Mouse (Mus musculus) hindbrain, embryonic 15.5 days (tissue): ENCODE measurements around the gene Alppl2. TPM values are rescaled to one million over a fixed set of nuclear protein-coding genes. Genes with fewer than 3 reads are reported as not detected.

Experiments
- ATAC-seq: fragments of 200-750 bp; cut with Nextera tagmentation; 2 replicates; pipeline ENCODE4 v1.8.0; 2017; ENCODE audit warnings: low read depth, moderate number of reproducible peaks, moderate TSS enrichment; ENCODE audit not compliant: low FRiP score
- H3K27ac ChIP-seq: fragments of 300-500 bp; sonication (generic); replicated peaks from 2 replicates; pipeline ENCODE4 v1.5.1; 2015; ENCODE audit warnings: mild to moderate bottlenecking, inconsistent platforms
- H3K27me3 ChIP-seq: fragments of 300-500 bp; sonication (generic); 2 replicates; pipeline ENCODE4 v1.6.1; 2015; ENCODE audit warnings: control low read depth, inconsistent platforms
- H3K36me3 ChIP-seq: fragments of 300-500 bp; sonication (generic); 2 replicates; pipeline ENCODE4 v1.6.1; 2015; ENCODE audit warnings: control low read depth, inconsistent platforms
- H3K4me1 ChIP-seq: fragments of 300-500 bp; sonication (generic); replicated peaks from 2 replicates; pipeline ENCODE4 v1.6.1; 2015; ENCODE audit warnings: control low read depth, inconsistent platforms
- H3K4me2 ChIP-seq: fragments of 300-500 bp; sonication (generic); 2 replicates; pipeline ENCODE4 v1.6.1; 2015; ENCODE audit warnings: moderate library complexity, mild to moderate bottlenecking, inconsistent platforms
- H3K4me3 ChIP-seq: fragments of 300-500 bp; sonication (generic); 2 replicates; pipeline ENCODE4 v1.5.1; 2015; ENCODE audit warnings: mild to moderate bottlenecking, inconsistent platforms
- H3K9ac ChIP-seq: fragments of 300-500 bp; sonication (generic); 2 replicates; pipeline ENCODE4 v1.6.1; 2015; ENCODE audit warnings: inconsistent platforms
- H3K9me3 ChIP-seq: fragments of 300-500 bp; sonication (generic); 2 replicates; pipeline ENCODE4 v1.6.1; 2016; ENCODE audit warnings: control low read depth, inconsistent platforms
- WGBS: fragments of 180-500 bp; shearing (Covaris S2); methylation state at CpG from one replicate; pipeline ENCODE4 v1.1.7; 2015; 5-methylcytosine and 5-hydroxymethylcytosine counted together
- polyA plus RNA-seq: library from polyadenylated mRNA; unstranded; fragments of >200 nt; fragmentation: Nextera tagmentation; extraction: Ambion mirVana; gene quantifications from 2 replicates; pipeline ENCODE4 v1.2.1, GENCODE M21; 2015

Alppl2 gene
- polyA plus RNA-seq, 1 experiment from 2014 or later: not detected

DNA sequence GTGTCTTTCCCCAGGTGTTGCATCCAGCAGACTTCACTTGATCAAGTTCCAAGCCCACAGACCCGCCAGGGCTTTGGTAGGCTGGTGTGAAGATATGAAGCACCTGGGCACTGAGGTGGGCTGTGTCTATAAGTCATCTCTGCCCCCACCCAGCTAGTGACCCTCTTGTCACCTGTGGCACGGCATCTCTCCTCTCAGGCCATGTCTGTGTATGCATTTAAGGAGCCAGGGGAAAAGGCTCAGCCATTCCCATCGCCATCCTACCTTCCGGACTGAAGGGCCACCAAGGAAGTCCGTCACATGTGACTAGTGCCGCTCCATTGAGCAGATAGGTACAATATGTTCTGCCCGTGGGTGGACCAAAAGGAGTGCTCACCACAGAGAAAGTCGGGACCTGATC, 5.9 kb upstream of the Alppl2 start:
- no peak overlapping the region for H3K9ac ChIP-seq
- no peaks in the 10 kb centered on the region for H3K4me1 ChIP-seq
- no peak overlapping the region for H3K4me3 ChIP-seq
- WGBS: 80% methylated on average over 8 of the region's 8 CpGs
- no peaks in the 10 kb centered on the region for H3K9me3 ChIP-seq
- no peak overlapping the region for H3K27ac ChIP-seq
- ATAC-seq: no peak
- H3K4me2 ChIP-seq: no peak overlapping the region
- no peaks in the 10 kb centered on the region for H3K27me3 ChIP-seq
- no peaks in the 10 kb centered on the region for H3K36me3 ChIP-seq

- no peak for ATAC-seq
- Histone ChIP-seq H3K4me2 (no peak overlapping the region), H3K36me3 (no peaks in the 10 kb centered on the region), H3K27me3 (no peaks in the 10 kb centered on the region), H3K4me1 (no peaks in the 10 kb centered on the region), H3K9ac (no peak overlapping the region), H3K27ac (no peak overlapping the region), H3K9me3 (no peaks in the 10 kb centered on the region), H3K4me3 (no peak overlapping the region)
- WGBS: 92% methylated on average over 11 of the region's 11 CpGs
Measured at GRCm38 (mm10) chr1:87089251-87089650, 477 bp downstream of the Alppl2 start.

- ATAC-seq: no peak
- Histone ChIP-seq H3K27me3 (no peaks in the 10 kb centered on the region), H3K36me3 (no peaks in the 10 kb centered on the region), H3K9me3 (no peaks in the 10 kb centered on the region), H3K4me3 (no peak overlapping the region), H3K9ac (no peak overlapping the region), H3K4me1 (no peaks in the 10 kb centered on the region), H3K4me2 (no peak overlapping the region), H3K27ac (no peak overlapping the region)
- 73% methylated on average over 17 of the region's 17 CpGs for WGBS
Measured at GRCm38 (mm10) chr1:87086964-87087363, 2.8 kb downstream of the Alppl2 start.

DNA sequence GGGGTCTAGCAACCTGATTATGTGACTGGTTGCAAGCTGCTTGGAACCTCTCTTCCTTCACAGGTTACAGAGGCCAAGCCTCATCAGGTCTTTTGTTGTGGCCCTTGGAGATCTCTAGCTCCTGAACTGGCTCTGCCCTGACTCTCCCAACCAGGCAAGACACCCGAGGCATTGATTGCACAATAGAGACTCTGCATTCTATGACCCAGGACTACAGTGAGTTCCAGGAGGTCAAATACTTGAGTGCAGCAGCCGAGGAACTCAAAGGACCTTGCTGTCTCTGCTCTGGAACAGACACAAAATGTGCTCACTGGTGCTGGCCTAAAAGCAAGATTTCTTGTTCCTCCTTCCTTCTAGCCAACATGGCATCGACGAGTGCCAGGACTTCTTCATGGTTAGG, 3.5 kb downstream of the Alppl2 start:
- H3K4me2 ChIP-seq: no peak overlapping the region
- 70% methylated on average over 4 of the region's 4 CpGs for WGBS
- no peak overlapping the region for H3K27ac ChIP-seq
- H3K9ac ChIP-seq: no peak overlapping the region
- H3K36me3 ChIP-seq: no peaks in the 10 kb centered on the region
- no peaks in the 10 kb centered on the region for H3K4me1 ChIP-seq
- no peak for ATAC-seq
- no peaks in the 10 kb centered on the region for H3K27me3 ChIP-seq
- H3K4me3 ChIP-seq: no peak overlapping the region
- no peaks in the 10 kb centered on the region for H3K9me3 ChIP-seq

DNA sequence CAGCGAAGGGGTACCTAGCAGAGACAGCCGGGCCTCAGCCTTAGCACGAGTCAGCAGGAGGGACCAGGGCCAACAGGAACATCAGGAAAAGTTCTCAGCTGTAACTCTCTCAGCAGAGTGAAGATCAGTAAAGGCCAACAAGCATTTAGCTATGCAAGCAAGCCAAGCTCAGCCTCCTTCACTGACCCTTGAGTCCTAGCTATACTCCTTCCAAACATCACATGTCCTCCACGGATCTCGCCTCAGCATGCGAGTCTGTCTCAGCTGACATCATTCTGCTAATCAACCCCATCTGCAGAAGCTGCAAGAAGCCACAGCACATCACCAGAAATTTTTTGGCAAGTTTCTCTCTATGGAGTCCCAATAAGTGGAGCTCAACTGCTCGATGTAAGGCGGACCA, 16.0 kb downstream of the Alppl2 start:
- no peaks in the 10 kb centered on the region for H3K4me1 ChIP-seq
- H3K27me3 ChIP-seq: no peaks in the 10 kb centered on the region
- no peak for ATAC-seq
- 89% methylated on average over 8 of the region's 8 CpGs for WGBS
- no peak overlapping the region for H3K4me3 ChIP-seq
- H3K4me2 ChIP-seq: no peak overlapping the region
- H3K9me3 ChIP-seq: no peaks in the 10 kb centered on the region
- H3K9ac ChIP-seq: no peak overlapping the region
- no peak overlapping the region for H3K27ac ChIP-seq
- H3K36me3 ChIP-seq: no peaks in the 10 kb centered on the region

GRCm38 (mm10) chr1:87070720-87071119, 19.0 kb downstream of the Alppl2 start:
- Histone ChIP-seq H3K4me3 (no peak overlapping the region), H3K27me3 (no peaks in the 10 kb centered on the region), H3K36me3 (no peaks in the 10 kb centered on the region), H3K4me1 (no peaks in the 10 kb centered on the region), H3K9me3 (no peaks in the 10 kb centered on the region), H3K9ac (no peak overlapping the region), H3K27ac (no peak overlapping the region), H3K4me2 (no peak overlapping the region)
- no peak for ATAC-seq
- 48% methylated on average over 16 of the region's 16 CpGs for WGBS

DNA sequence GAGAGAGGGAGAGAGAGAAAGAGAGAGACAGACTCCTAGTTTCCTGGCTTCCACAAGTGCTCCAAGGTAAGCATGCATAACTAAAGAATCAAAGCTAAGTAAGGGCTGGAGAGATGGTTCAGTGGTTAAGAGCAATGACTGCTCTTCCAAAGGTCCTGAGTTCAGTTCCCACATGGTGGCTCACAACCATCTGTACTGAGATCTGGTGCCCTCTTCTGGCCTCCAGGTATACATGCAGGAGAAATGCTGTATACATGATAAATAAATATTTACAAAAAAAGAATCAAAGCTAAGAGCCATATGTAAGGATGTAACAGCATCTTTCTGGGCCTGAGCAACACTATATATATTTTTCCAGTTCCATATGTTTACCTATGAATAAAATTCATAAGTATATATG, 28.8 kb downstream of the Alppl2 start:
- H3K4me2 ChIP-seq: no peak overlapping the region
- no peaks in the 10 kb centered on the region for H3K4me1 ChIP-seq
- H3K4me3 ChIP-seq: no peak overlapping the region
- no peak overlapping the region for H3K27ac ChIP-seq
- ATAC-seq: no peak
- H3K36me3 ChIP-seq: no peaks in the 10 kb centered on the region
- H3K9me3 ChIP-seq: no peaks in the 10 kb centered on the region
- no peak overlapping the region for H3K9ac ChIP-seq
- H3K27me3 ChIP-seq: no peaks in the 10 kb centered on the region

GRCm38 (mm10) chr1:87059042-87059665, 30.6 kb downstream of the Alppl2 start:
- WGBS: 80% methylated on average over 8 of the region's 8 CpGs
- H3K4me2 ChIP-seq: no peak overlapping the region
- no peak overlapping the region for H3K4me3 ChIP-seq
- H3K36me3 ChIP-seq: no peaks in the 10 kb centered on the region
- ATAC-seq: no peak
- no peaks in the 10 kb centered on the region for H3K27me3 ChIP-seq
- no peaks in the 10 kb centered on the region for H3K4me1 ChIP-seq
- no peaks in the 10 kb centered on the region for H3K9me3 ChIP-seq
- no peak overlapping the region for H3K9ac ChIP-seq
- no peak overlapping the region for H3K27ac ChIP-seq

DNA sequence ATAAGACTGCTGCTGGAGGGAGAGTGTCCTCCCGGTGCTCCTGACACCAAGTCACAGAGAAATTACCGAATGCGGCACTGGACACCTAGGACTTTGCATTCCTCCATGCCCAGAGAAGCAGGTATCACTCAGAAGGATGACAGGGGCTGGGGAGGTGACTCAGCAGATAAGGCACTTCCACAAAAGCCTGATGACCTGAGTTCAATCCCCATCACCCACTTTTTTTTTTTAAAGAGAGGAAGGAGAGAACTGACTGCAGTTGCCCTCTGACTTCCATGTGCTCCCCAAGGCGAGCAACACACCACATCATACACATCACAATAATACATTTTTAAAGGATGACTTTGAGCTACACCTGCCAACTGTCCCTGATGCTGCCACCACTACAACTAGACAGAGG, 32.7 kb downstream of the Alppl2 start:
- H3K27ac ChIP-seq: no peak overlapping the region
- no peak for ATAC-seq

DNA sequence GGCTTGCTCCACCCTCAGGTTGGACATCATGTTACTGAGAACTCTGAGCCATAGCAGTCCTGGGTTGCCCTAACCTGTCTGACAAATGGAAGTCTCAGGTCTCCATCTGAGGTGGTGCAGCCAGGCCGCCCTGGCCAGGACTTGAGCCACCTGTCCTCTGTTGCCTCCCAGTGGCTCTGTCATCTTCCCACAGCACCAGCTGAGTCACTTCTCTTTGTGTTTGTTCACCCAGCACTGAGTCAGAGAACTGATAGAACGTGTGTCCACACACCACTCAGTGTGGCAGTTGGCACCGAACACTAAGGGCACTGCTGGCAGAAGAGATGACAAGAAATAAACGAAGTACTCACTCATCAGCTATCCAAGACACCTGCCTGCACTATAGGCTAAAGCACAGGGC, 38.4 kb downstream of the Alppl2 start:
- peaks cover 4% of the 10 kb centered on the region; the same call in 1 of the 2 replicates for H3K4me1 ChIP-seq
- no peak overlapping the region for H3K9ac ChIP-seq
- no peak overlapping the region for H3K4me2 ChIP-seq
- H3K27ac ChIP-seq: no peak overlapping the region
- no peak overlapping the region for H3K4me3 ChIP-seq
- 0 out of 2 replicates have a peak, but pooled peaks cover 3% of the 10 kb centered on the region for H3K36me3 ChIP-seq
- 75% methylated on average over 4 of the region's 4 CpGs for WGBS
- no peak for ATAC-seq
- no peaks in the 10 kb centered on the region for H3K27me3 ChIP-seq
- no peaks in the 10 kb centered on the region for H3K9me3 ChIP-seq

More for the DNA sequence above, 32.7 kb downstream of the Alppl2 start:
- H3K27me3 ChIP-seq: no peaks in the 10 kb centered on the region
- no peak overlapping the region for H3K9ac ChIP-seq
- no peak overlapping the region for H3K4me3 ChIP-seq
- H3K9me3 ChIP-seq: no peaks in the 10 kb centered on the region
- H3K4me1 ChIP-seq: no peaks in the 10 kb centered on the region
- WGBS: 77% methylated on average over 4 of the region's 4 CpGs
- no peak overlapping the region for H3K4me2 ChIP-seq
- no peaks in the 10 kb centered on the region for H3K36me3 ChIP-seq

DNA sequence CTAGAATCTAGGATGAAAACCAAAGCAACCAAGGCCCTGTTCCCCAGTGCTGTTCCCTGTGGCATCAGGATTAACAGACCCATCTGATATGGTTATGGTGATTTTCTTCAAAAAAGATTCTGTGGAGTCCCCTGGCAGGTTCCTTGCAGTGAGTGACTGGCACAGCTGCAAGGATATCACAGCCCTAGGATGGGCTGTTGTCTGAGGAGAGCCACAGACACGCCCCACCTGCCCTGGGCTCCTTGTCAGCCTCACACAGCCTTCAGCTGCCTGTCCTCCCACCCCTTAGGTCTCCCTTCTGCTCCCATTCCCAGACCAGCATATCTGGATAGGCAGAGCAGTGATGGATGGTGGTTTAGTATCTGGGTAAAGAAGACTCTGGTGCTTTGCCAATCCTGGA, 39.0 kb downstream of the Alppl2 start:
- no peak overlapping the region for H3K27ac ChIP-seq
- H3K36me3 ChIP-seq: 0 out of 2 replicates have a peak, but pooled peaks cover 3% of the 10 kb centered on the region
- H3K9me3 ChIP-seq: no peaks in the 10 kb centered on the region
- no peak for ATAC-seq
- 75% methylated on average over 1 of the region's 1 CpGs for WGBS
- H3K4me2 ChIP-seq: no peak overlapping the region
- no peak overlapping the region for H3K4me3 ChIP-seq
- no peak overlapping the region for H3K9ac ChIP-seq
- no peaks in the 10 kb centered on the region for H3K27me3 ChIP-seq
- H3K4me1 ChIP-seq: peaks cover 4% of the 10 kb centered on the region; the same call in 1 of the 2 replicates

GRCm38 (mm10) chr1:87050072-87050471, 39.7 kb downstream of the Alppl2 start:
- H3K27ac ChIP-seq: no peak overlapping the region
- ATAC-seq: peak; percentile 56

More at GRCm38 (mm10) chr1:87050072-87050471, 39.7 kb downstream of the Alppl2 start:
- H3K9me3 ChIP-seq: no peaks in the 10 kb centered on the region
- H3K27me3 ChIP-seq: no peaks in the 10 kb centered on the region
- H3K4me3 ChIP-seq: no peak overlapping the region
- H3K4me1 ChIP-seq: peaks cover 4% of the 10 kb centered on the region; the same call in 1 of the 2 replicates
- H3K9ac ChIP-seq: no peak overlapping the region
- 0 out of 2 replicates have a peak, but pooled peaks cover 3% of the 10 kb centered on the region for H3K36me3 ChIP-seq
- H3K4me2 ChIP-seq: no peak overlapping the region
- WGBS: 36% methylated on average over 3 of the region's 3 CpGs
